Comparison of ENCODE assay signal across 9 mouse cellular contexts in genomic region chr2:128709264-128709663, GRCm38 (mm10). TPM values are rescaled to one million over a fixed set of nuclear protein-coding genes. Genes with fewer than 3 reads are reported as not detected.
A peak's percentile ranks its signal among the peaks of the same experiment; 100 is the strongest.
DNase-seq lines count a peak whose midpoint lies in the region; TF ChIP-seq lines count a peak whose summit lies in the region.
"Had no signal": no experiment of that assay in that cellular context is flagged by ENCODE, and none has a peak within 500 bp of the region (broad histone marks: within the 10 kb centered on the region; RNA-seq: fewer than 3 reads in every experiment).

No protein-coding gene starts in this region.

- TF ChIP-seq POLR2A in bone marrow macrophage, adult 2 months (IDR thresholded peaks at IDR 0.05; ENCODE audit: borderline replicate concordance, low read depth, low read length), result no peak

- no peak overlapping the region for H3K4me3 ChIP-seq in bone marrow macrophage, adult 2 months (ENCODE audit: insufficient read depth, low read length)
- H3K4me3 ChIP-seq in embryonic facial prominence, embryonic 10.5 days, result no peak overlapping the region
- H3K4me3 ChIP-seq: myocyte had no signal

- peak overlapping the region; percentile 91 for H3K27ac ChIP-seq in bone marrow macrophage, adult 2 months (ENCODE audit: insufficient read depth, low read depth, low read length)
- peak overlapping the region; percentile 66 for H3K27ac ChIP-seq in embryonic facial prominence, embryonic 10.5 days (replicated peaks)

- TF ChIP-seq CTCF in bone marrow macrophage, adult 2 months (IDR thresholded peaks at IDR 0.05; ENCODE audit: low read depth, low read length), result no peak

- WGBS in embryonic facial prominence, embryonic 10.5 days, result 23% methylated on average over 6 of the region's 6 CpGs

- H3K4me1 ChIP-seq in bone marrow macrophage, adult 2 months (ENCODE audit: control insufficient read depth, insufficient read depth, low read length), result peaks cover 42% of the 10 kb centered on the region
- peaks cover 45% of the 10 kb centered on the region for H3K4me1 ChIP-seq in embryonic facial prominence, embryonic 10.5 days

- H3K36me3 ChIP-seq in embryonic facial prominence, embryonic 10.5 days (replicated peaks), result peaks cover 34% of the 10 kb centered on the region

- no peaks in the 10 kb centered on the region for H3K9me3 ChIP-seq in embryonic facial prominence, embryonic 10.5 days

- H3K27me3 ChIP-seq in embryonic facial prominence, embryonic 10.5 days (replicated peaks; ENCODE audit: low read depth, poor library complexity, severe bottlenecking), result no peaks in the 10 kb centered on the region

- peak; percentile 15 for DNase-seq in layer of hippocampus, adult 11-12 months (ENCODE audit: low spot score)
- DNase-seq in layer of hippocampus, postnatal 25 days (ENCODE audit: extremely low spot score in 1 of 2, low spot score in 1 of 2), result no peak
- no peak for DNase-seq in embryonic facial prominence, embryonic 10.5 days (ENCODE audit: low spot score)
- DNase-seq in layer of hippocampus, postnatal 36 days, result peak; percentile 11 to 14
- DNase-seq in thymus, postnatal 0 days (ENCODE audit: low spot score), result no peak
- DNase-seq in thymus, postnatal 36 days, result no peak
- DNase-seq: right cerebral cortex, postnatal 4 days had no signal

RNA-seq across cellular contexts. Expression of gene Mertk, which starts 10.5 kb away (rescaled TPM):
- 10 to 100 TPM; 24.1 to 33.5 TPM for total RNA-seq in layer of hippocampus, postnatal 25 days (2021)
- polyA plus RNA-seq in bone marrow macrophage, adult 2 months (2012; ENCODE audit: insufficient read depth, insufficient read length, missing spikeins), result 52.5 and 53.2 TPM in 2 replicates
- polyA plus RNA-seq in embryonic facial prominence, embryonic 10.5 days (2016; fragmentation: Nextera tagmentation; extraction: Ambion mirVana), result 9.3 and 12.2 TPM in 2 replicates
- total RNA-seq in layer of hippocampus, postnatal 36 days (2021), result 10 to 100 TPM; 26.2 to 44.1 TPM
- 1.5 and 1.9 TPM in 2 replicates for polyA plus RNA-seq in thymus, postnatal 0 days (2015; fragmentation: Nextera tagmentation; extraction: Ambion mirVana)

RNA-seq across cellular contexts. Expression of gene Anapc1, which starts 22.1 kb away (rescaled TPM):
- 10 to 100 TPM; 60.3 to 73.0 TPM for total RNA-seq in layer of hippocampus, postnatal 25 days (2021)
- polyA plus RNA-seq in bone marrow macrophage, adult 2 months (2012; ENCODE audit: insufficient read depth, insufficient read length, missing spikeins), result 57.0 and 61.1 TPM in 2 replicates
- 83.1 and 93.4 TPM in 2 replicates for polyA plus RNA-seq in embryonic facial prominence, embryonic 10.5 days (2016; fragmentation: Nextera tagmentation; extraction: Ambion mirVana)
- 10 to 100 TPM; 63.0 to 71.0 TPM for total RNA-seq in layer of hippocampus, postnatal 36 days (2021)
- 35.4 and 35.9 TPM in 2 replicates for polyA plus RNA-seq in thymus, postnatal 0 days (2015; fragmentation: Nextera tagmentation; extraction: Ambion mirVana)

Comparison
In these comparisons a context has a peak if more than half of its experiments do, and no peak if none do; other contexts are left out.
1. DNase-seq: peak in layer of hippocampus, adult 11-12 months (single experiment) and layer of hippocampus, postnatal 36 days (2 of 2); none in layer of hippocampus, postnatal 25 days (0 of 2), embryonic facial prominence, embryonic 10.5 days (single experiment), thymus, postnatal 0 days (single experiment) and thymus, postnatal 36 days (0 of 2).